Comparison of ENCODE assay signal across 8 mouse cellular contexts in the genomic region with DNA sequence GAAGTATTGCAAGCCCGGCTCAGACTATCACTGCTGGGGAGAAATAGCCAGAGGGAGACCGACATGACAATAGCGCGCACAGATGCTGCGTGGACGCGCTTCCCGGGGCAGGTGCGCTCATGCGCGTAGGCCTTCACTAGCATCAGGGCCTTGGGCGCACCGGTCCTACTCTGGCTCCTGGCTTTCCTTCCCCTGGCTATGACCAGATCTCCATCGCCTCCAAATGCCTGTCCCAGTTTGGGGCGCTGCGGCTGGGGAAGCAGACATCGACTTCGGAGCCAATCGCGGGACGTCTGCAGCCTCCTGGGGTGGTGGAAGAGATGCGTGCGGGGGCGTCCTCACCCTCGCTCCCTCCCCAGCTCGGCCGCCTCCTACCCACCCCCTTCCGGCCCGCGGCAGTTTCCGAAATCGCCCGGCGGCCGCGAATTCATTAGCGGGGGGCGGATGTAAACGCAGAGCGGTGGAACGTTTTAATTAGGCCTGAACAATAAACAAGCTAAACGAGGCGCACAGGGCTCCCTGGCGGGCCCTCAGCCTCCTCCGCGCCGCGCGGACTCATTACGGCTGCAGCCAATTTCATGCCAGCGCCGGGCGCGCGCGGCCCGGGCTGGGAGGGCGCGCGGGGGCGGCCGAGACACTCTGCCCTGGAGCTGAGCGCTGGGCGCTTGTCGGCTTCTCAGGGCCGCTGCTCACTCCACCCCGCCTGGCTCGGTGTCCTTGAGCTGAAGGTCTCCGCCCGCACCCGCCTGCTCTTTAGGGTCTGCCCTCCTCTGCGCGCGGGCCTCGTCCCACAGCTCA. TPM values are rescaled to one million over a fixed set of nuclear protein-coding genes. Genes with fewer than 3 reads are reported as not detected.
DNase-seq lines count a peak whose midpoint lies in the region; ATAC-seq and TF ChIP-seq lines count a peak whose summit lies in the region.

No protein-coding gene starts in this region.

- peak; percentile 73 for ATAC-seq in forebrain, embryonic 11.5 days (replicated peaks; ENCODE audit: low FRiP score)
- peak; percentile 61 for ATAC-seq in midbrain, embryonic 12.5 days (ENCODE audit: low FRiP score, low read depth)
- ATAC-seq in stomach, embryonic 14.5 days (ENCODE audit: insufficient number of reproducible peaks, insufficient read depth, low FRiP score, low read depth), result no peak; the same call in 1 of the 2 replicates

- intact Hi-C loops in heart, postnatal 14 days (cut with DNase I), result no loop called here

- H3K4me2 ChIP-seq in forebrain, embryonic 11.5 days (ENCODE audit: low read depth, low read length, severe bottlenecking), result peak overlapping the region; percentile 86
- H3K4me2 ChIP-seq in midbrain, embryonic 12.5 days (replicated peaks), result peak overlapping the region; percentile 81
- H3K4me2 ChIP-seq in stomach, embryonic 14.5 days (replicated peaks; ENCODE audit: low read depth, low read length), result peak overlapping the region; percentile 84

- DNase-seq in kidney, adult 2 months, result peak; percentile 12
- no peak for DNase-seq in kidney, adult 9 months
- DNase-seq in adrenal gland, postnatal 36 days, result peak; percentile 80 to 84
- DNase-seq in forebrain, embryonic 11.5 days (ENCODE audit: low spot score), result peak; percentile 90
- DNase-seq in heart, postnatal 14 days, result peak; percentile 48 to 52
- DNase-seq in layer of hippocampus, postnatal 14 days (ENCODE audit: low spot score in 2 of 2), result peak; percentile 75 to 83

- TF ChIP-seq POLR2A in kidney, adult 2 months (IDR thresholded peaks at IDR 0.05; ENCODE audit: low read depth, low read length), result no peak

- no peak overlapping the region for H3K27ac ChIP-seq in kidney, adult 2 months (ENCODE audit: insufficient read depth, low read depth, low read length)
- H3K27ac ChIP-seq in forebrain, embryonic 11.5 days (ENCODE audit: low read depth, low read length), result peak overlapping the region; percentile 66
- peak overlapping the region; percentile 93 for H3K27ac ChIP-seq in midbrain, embryonic 12.5 days (replicated peaks)
- H3K27ac ChIP-seq in stomach, embryonic 14.5 days (ENCODE audit: low read length), result no peak overlapping the region

- no peaks in the 10 kb centered on the region for H3K9me3 ChIP-seq in forebrain, embryonic 11.5 days (ENCODE audit: control insufficient read depth, low read length)
- H3K9me3 ChIP-seq in midbrain, embryonic 12.5 days, result no peaks in the 10 kb centered on the region
- no peaks in the 10 kb centered on the region for H3K9me3 ChIP-seq in stomach, embryonic 14.5 days (ENCODE audit: control insufficient read depth, low read depth, low read length)

- H3K27me3 ChIP-seq in kidney, adult 2 months (replicated peaks; ENCODE audit: control insufficient read depth, insufficient read depth, low read length), result no peaks in the 10 kb centered on the region; the same call in 1 of the 2 replicates
- H3K27me3 ChIP-seq in forebrain, embryonic 11.5 days (ENCODE audit: control insufficient read depth, insufficient read depth, low read length), result peaks cover 68% of the 10 kb centered on the region
- H3K27me3 ChIP-seq in midbrain, embryonic 12.5 days, result peaks cover 95% of the 10 kb centered on the region
- peaks cover 59% of the 10 kb centered on the region for H3K27me3 ChIP-seq in stomach, embryonic 14.5 days (ENCODE audit: control insufficient read depth, insufficient read depth, low read length)

- peak overlapping the region; percentile 17; the same call in 1 of the 2 replicates for H3K4me3 ChIP-seq in kidney, adult 2 months (ENCODE audit: insufficient read depth, low read depth, low read length)
- H3K4me3 ChIP-seq in forebrain, embryonic 11.5 days (ENCODE audit: low read depth, low read length), result peak overlapping the region; percentile 38
- H3K4me3 ChIP-seq in midbrain, embryonic 12.5 days, result peak overlapping the region; percentile 47
- peak overlapping the region; percentile 44 for H3K4me3 ChIP-seq in stomach, embryonic 14.5 days (ENCODE audit: low read depth, low read length)

- no peak for TF ChIP-seq CTCF in kidney, adult 2 months (conservative IDR thresholded peaks at IDR 0.05; ENCODE audit: insufficient read depth, insufficient read length, low read depth, low read length)

- H3K4me1 ChIP-seq in kidney, adult 2 months (ENCODE audit: control insufficient read depth, insufficient read depth, low read length), result no peaks in the 10 kb centered on the region
- peaks cover 32% of the 10 kb centered on the region for H3K4me1 ChIP-seq in forebrain, embryonic 11.5 days (replicated peaks; ENCODE audit: control insufficient read depth, insufficient read depth, low read length)
- peaks cover 60% of the 10 kb centered on the region for H3K4me1 ChIP-seq in midbrain, embryonic 12.5 days
- H3K4me1 ChIP-seq in stomach, embryonic 14.5 days (ENCODE audit: control insufficient read depth, insufficient read depth, low read length), result peaks cover 5% of the 10 kb centered on the region; the same call in 1 of the 2 replicates

- H3K36me3 ChIP-seq in kidney, adult 2 months (ENCODE audit: control insufficient read depth, insufficient read depth, low read length), result no peaks in the 10 kb centered on the region
- H3K36me3 ChIP-seq in forebrain, embryonic 11.5 days (ENCODE audit: control insufficient read depth, insufficient read depth, low read length), result no peaks in the 10 kb centered on the region
- H3K36me3 ChIP-seq in midbrain, embryonic 12.5 days, result no peaks in the 10 kb centered on the region
- H3K36me3 ChIP-seq in stomach, embryonic 14.5 days (ENCODE audit: control insufficient read depth, insufficient read depth, low read length), result no peaks in the 10 kb centered on the region

- peak overlapping the region; percentile 70 for H3K9ac ChIP-seq in forebrain, embryonic 11.5 days (ENCODE audit: low read length)
- peak overlapping the region; percentile 69 for H3K9ac ChIP-seq in midbrain, embryonic 12.5 days (replicated peaks)
- peak overlapping the region; percentile 7; the same call in 1 of the 2 replicates for H3K9ac ChIP-seq in stomach, embryonic 14.5 days (replicated peaks; ENCODE audit: low read depth, low read length)

- WGBS in kidney, adult 2 months, result under 1% methylated on average over 74 of the region's 75 CpGs
- WGBS in forebrain, embryonic 11.5 days, result under 1% methylated on average over 74 of the region's 75 CpGs
- under 1% methylated on average over 75 of the region's 75 CpGs for WGBS in midbrain, embryonic 12.5 days
- under 1% methylated on average over 74 of the region's 75 CpGs for WGBS in stomach, embryonic 14.5 days

RNA-seq across cellular contexts. Expression of a gene that starts 24.7 kb away (rescaled TPM):
- 57.7 and 60.6 TPM in 2 replicates for polyA plus RNA-seq in kidney, adult 2 months (2012; rRNA removed)
- total RNA-seq in adrenal gland, postnatal 36 days (2021), result 100 to 1,000 TPM in 1 of 2 experiments, 10 to 100 TPM in 1; 92.7 to 110 TPM
- polyA plus RNA-seq in forebrain, embryonic 11.5 days (2014; fragmentation: Nextera tagmentation; extraction: Ambion mirVana), result 30.4 and 31.1 TPM in 2 replicates
- 100 to 1,000 TPM in 1 of 2 experiments, 10 to 100 TPM in 1; 89.5 to 104 TPM for total RNA-seq in heart, postnatal 14 days (2021)
- 10 to 100 TPM; 66.9 to 69.6 TPM for total RNA-seq in layer of hippocampus, postnatal 14 days (2021)
- polyA plus RNA-seq in midbrain, embryonic 12.5 days (2016; fragmentation: Nextera tagmentation; extraction: Ambion mirVana), result 41.4 and 42.4 TPM in 2 replicates
- polyA plus RNA-seq in stomach, embryonic 14.5 days (2014; fragmentation: Nextera tagmentation; extraction: Ambion mirVana), result 31.9 and 34.4 TPM in 2 replicates

Comparison
In these comparisons a context has a peak if more than half of its experiments do, and no peak if none do; other contexts are left out.
1. H3K27ac ChIP-seq: peak in forebrain, embryonic 11.5 days (single experiment) and midbrain, embryonic 12.5 days (single experiment); none in kidney, adult 2 months (single experiment) and stomach, embryonic 14.5 days (single experiment).
2. H3K9ac ChIP-seq: peak in every context shown above with its lines; median percentile 70 in forebrain, embryonic 11.5 days; 69 in midbrain, embryonic 12.5 days; 7 in stomach, embryonic 14.5 days.
3. Peak in every context shown above with its lines, with median percentiles within 50 percentile points of each other: H3K4me3 ChIP-seq and H3K4me2 ChIP-seq.